Mouse (Mus musculus): ENCODE results near the gene Slc22a8. TPM values are rescaled to one million over a fixed set of nuclear protein-coding genes. Genes with fewer than 3 reads are reported as not detected.

Slc22a8 gene
- total RNA-seq, 2 experiments from 2014 or later, result not detected

Other genes with a start within 250 kb of the Slc22a8 start
- gene Slc22a30, start 186.1 kb upstream of the Slc22a8 start, total RNA-seq (2015; ENCODE audit: low replicate concordance), result not detected in 2 replicates
- gene Slc22a30, start 186.1 kb upstream of the Slc22a8 start, total RNA-seq (2017; ENCODE audit: low replicate concordance), result not detected in 2 replicates
- gene Slc22a6, start 26.8 kb downstream of the Slc22a8 start, total RNA-seq (2015; ENCODE audit: low replicate concordance), result not detected in 2 replicates
- gene Slc22a6, start 26.8 kb downstream of the Slc22a8 start, total RNA-seq (2017; ENCODE audit: low replicate concordance), result not detected in 2 replicates
- gene Chrm1, start 72.5 kb downstream of the Slc22a8 start, total RNA-seq (2015; ENCODE audit: low replicate concordance), result not detected in 2 replicates
- gene Chrm1, start 72.5 kb downstream of the Slc22a8 start, total RNA-seq (2017; ENCODE audit: low replicate concordance), result under 0.01 TPM in 1 of 2 replicates, not detected in the other
- gene Slc3a2, start 132.1 kb downstream of the Slc22a8 start, total RNA-seq (2015; ENCODE audit: low replicate concordance), result 150 and 218 TPM in 2 replicates
- 337 and 409 TPM in 2 replicates for gene Slc3a2, start 132.1 kb downstream of the Slc22a8 start, total RNA-seq (2017; ENCODE audit: low replicate concordance)
- gene Wdr74, start 144.6 kb downstream of the Slc22a8 start, total RNA-seq (2015; ENCODE audit: low replicate concordance), result 7.9 and 61.9 TPM in 2 replicates
- 15.3 and 18.3 TPM in 2 replicates for gene Wdr74, start 144.6 kb downstream of the Slc22a8 start, total RNA-seq (2017; ENCODE audit: low replicate concordance)
- gene 1700092M07Rik, start 149.5 kb downstream of the Slc22a8 start, total RNA-seq (2015; ENCODE audit: low replicate concordance), result not detected in 2 replicates
- not detected in 2 replicates for gene 1700092M07Rik, start 149.5 kb downstream of the Slc22a8 start, total RNA-seq (2017; ENCODE audit: low replicate concordance)
- gene Stx5a, start 150.2 kb downstream of the Slc22a8 start, total RNA-seq (2015; ENCODE audit: low replicate concordance), result 105 and 119 TPM in 2 replicates
- 161 and 226 TPM in 2 replicates for gene Stx5a, start 150.2 kb downstream of the Slc22a8 start, total RNA-seq (2017; ENCODE audit: low replicate concordance)
- gene Nxf1, start 165.8 kb downstream of the Slc22a8 start, total RNA-seq (2015; ENCODE audit: low replicate concordance), result 135 and 146 TPM in 2 replicates
- 35.0 and 81.7 TPM in 2 replicates for gene Nxf1, start 165.8 kb downstream of the Slc22a8 start, total RNA-seq (2017; ENCODE audit: low replicate concordance)
- gene Tmem223, start 179.7 kb downstream of the Slc22a8 start, total RNA-seq (2015; ENCODE audit: low replicate concordance), result 9.4 and 11.0 TPM in 2 replicates
- gene Tmem223, start 179.7 kb downstream of the Slc22a8 start, total RNA-seq (2017; ENCODE audit: low replicate concordance), result 3.1 and 6.8 TPM in 2 replicates
- gene Tmem179b, start 183.2 kb downstream of the Slc22a8 start, total RNA-seq (2015; ENCODE audit: low replicate concordance), result 55.1 and 59.6 TPM in 2 replicates
- gene Tmem179b, start 183.2 kb downstream of the Slc22a8 start, total RNA-seq (2017; ENCODE audit: low replicate concordance), result 24.3 and 37.4 TPM in 2 replicates
- gene Taf6l, start 195.2 kb downstream of the Slc22a8 start, total RNA-seq (2015; ENCODE audit: low replicate concordance), result 1.2 and 5.9 TPM in 2 replicates
- 1.0 and 9.5 TPM in 2 replicates for gene Taf6l, start 195.2 kb downstream of the Slc22a8 start, total RNA-seq (2017; ENCODE audit: low replicate concordance)
- gene Polr2g, start 207.3 kb downstream of the Slc22a8 start, total RNA-seq (2015; ENCODE audit: low replicate concordance), result 21.5 and 23.0 TPM in 2 replicates
- gene Polr2g, start 207.3 kb downstream of the Slc22a8 start, total RNA-seq (2017; ENCODE audit: low replicate concordance), result 9.9 and 20.1 TPM in 2 replicates
- gene Zbtb3, start 211.3 kb downstream of the Slc22a8 start, total RNA-seq (2015; ENCODE audit: low replicate concordance), result 0.42 TPM in 1 of 2 replicates, not detected in the other
- gene Zbtb3, start 211.3 kb downstream of the Slc22a8 start, total RNA-seq (2017; ENCODE audit: low replicate concordance), result 0.60 TPM in 1 of 2 replicates, not detected in the other
- gene Ttc9c, start 228.1 kb downstream of the Slc22a8 start, total RNA-seq (2015; ENCODE audit: low replicate concordance), result 10.0 and 13.6 TPM in 2 replicates
- 13.8 and 20.1 TPM in 2 replicates for gene Ttc9c, start 228.1 kb downstream of the Slc22a8 start, total RNA-seq (2017; ENCODE audit: low replicate concordance)
- gene Hnrnpul2, start 228.8 kb downstream of the Slc22a8 start, total RNA-seq (2015; ENCODE audit: low replicate concordance), result 14.4 and 27.4 TPM in 2 replicates
- gene Hnrnpul2, start 228.8 kb downstream of the Slc22a8 start, total RNA-seq (2017; ENCODE audit: low replicate concordance), result 42.6 and 58.0 TPM in 2 replicates
- 4.2 TPM in 1 of 2 replicates, not detected in the other for gene AC129217.1, start 238.5 kb downstream of the Slc22a8 start, total RNA-seq (2015; ENCODE audit: low replicate concordance)
- gene AC129217.1, start 238.5 kb downstream of the Slc22a8 start, total RNA-seq (2017; ENCODE audit: low replicate concordance), result 14.8 TPM in 1 of 2 replicates, not detected in the other
- 28.8 and 40.3 TPM in 2 replicates for gene Bscl2, start 246.2 kb downstream of the Slc22a8 start, total RNA-seq (2015; ENCODE audit: low replicate concordance)
- 12.7 and 16.4 TPM in 2 replicates for gene Bscl2, start 246.2 kb downstream of the Slc22a8 start, total RNA-seq (2017; ENCODE audit: low replicate concordance)
- gene Gng3, start 247.9 kb downstream of the Slc22a8 start, total RNA-seq (2015; ENCODE audit: low replicate concordance), result not detected in 2 replicates
- 0.56 TPM in 1 of 2 replicates, not detected in the other for gene Gng3, start 247.9 kb downstream of the Slc22a8 start, total RNA-seq (2017; ENCODE audit: low replicate concordance)